Mouse (Mus musculus) lung, embryonic 14.5 days (tissue): ENCODE data around the gene March6. TPM values are rescaled to one million over a fixed set of nuclear protein-coding genes. Genes with fewer than 3 reads are reported as not detected.

Source experiments
- ATAC-seq: fragments of 200-750 bp; cut with Nextera tagmentation; 2 replicates; pipeline ENCODE4 v1.8.0; 2017; ENCODE audit warnings: mild to moderate bottlenecking, moderate TSS enrichment, moderate library complexity; ENCODE audit not compliant: insufficient read depth
- DNase-seq: peaks from one replicate; pipeline ENCODE4 v3.0.0-alpha.2; 2015
- H3K27ac ChIP-seq: fragments of 300-500 bp; sonication (generic); 2 replicates; pipeline ENCODE4 v1.5.1; 2014; ENCODE audit warnings: low read depth, mild to moderate bottlenecking, moderate library complexity
- H3K27me3 ChIP-seq: fragments of 300-500 bp; sonication (generic); 2 replicates; pipeline ENCODE4 v1.6.1; 2014; ENCODE audit warnings: low read length, control low read depth; ENCODE audit not compliant: insufficient read depth
- H3K36me3 ChIP-seq: fragments of 300-500 bp; sonication (generic); 2 replicates; pipeline ENCODE4 v1.6.1; 2014; ENCODE audit warnings: control low read depth; ENCODE audit not compliant: insufficient read depth
- H3K4me1 ChIP-seq: fragments of 300-500 bp; sonication (generic); 2 replicates; pipeline ENCODE4 v1.6.1; 2014; ENCODE audit warnings: antibody characterized with exemption, control low read depth; ENCODE audit not compliant: insufficient read depth
- H3K4me2 ChIP-seq: fragments of 300-500 bp; sonication (generic); 2 replicates; pipeline ENCODE4 v1.6.1; 2014; ENCODE audit warnings: mild to moderate bottlenecking
- H3K4me3 ChIP-seq: fragments of 300-500 bp; sonication (generic); 2 replicates; pipeline ENCODE4 v1.5.1; 2014; ENCODE audit warnings: low read depth, low read length
- H3K9ac ChIP-seq: fragments of 300-500 bp; sonication (generic); 2 replicates; pipeline ENCODE4 v1.6.1; 2014
- H3K9me3 ChIP-seq: fragments of 300-500 bp; sonication (generic); 2 replicates; pipeline ENCODE4 v1.6.1; 2016; ENCODE audit warnings: low read depth, low read length, control low read depth
- CTCF ChIP-seq: IDR thresholded peaks from 2 replicates; pipeline ENCODE4 v1.5.1; 2016; ENCODE audit warnings: antibody characterized with exemption, low read depth
- WGBS: fragments of 180-500 bp; shearing (Covaris S2); extraction: QIAGEN DNeasy Blood & Tissue Kit; methylation state at CpG from one replicate; pipeline ENCODE4 v1.1.7; 2014; 5-methylcytosine and 5-hydroxymethylcytosine counted together
- polyA plus RNA-seq: library from polyadenylated mRNA; unstranded; fragments of >200 nt; fragmentation: Nextera tagmentation; extraction: Ambion mirVana; gene quantifications from 2 replicates; pipeline ENCODE4 v1.2.1, GENCODE M21; 2014

The March6 gene
- polyA plus RNA-seq = 35.7 and 37.0 TPM in 2 replicates

- DNase-seq (peak; percentile 95), ATAC-seq (peak; percentile 91)
- H3K4me3 ChIP-seq = peak within 1 kb of the TSS; percentile 91
- no peak for TF ChIP-seq CTCF
- no peaks in the 10 kb centered on the region for H3K27me3 ChIP-seq
- peak within 1 kb of the TSS; percentile 90 for H3K4me2 ChIP-seq
- peak within 1 kb of the TSS; percentile 93 for H3K9ac ChIP-seq
- WGBS = under 1% methylated on average over 98 of the region's 132 CpGs
- H3K36me3 ChIP-seq = no peaks in the 10 kb centered on the region
- H3K27ac ChIP-seq = peak within 1 kb of the TSS; percentile 97
- H3K9me3 ChIP-seq = no peaks in the 10 kb centered on the region; the same call in 1 of the 2 replicates
- peaks cover 8% of the 10 kb centered on the region; the same call in 1 of the 2 replicates for H3K4me1 ChIP-seq
These were observed at the start of gene March6 for GRCm38 (mm10) chr15:31530659-31531445. Gene March6, minus strand, starts transcription at chr15:31531053.

- H3K4me3 ChIP-seq = no peak overlapping the region
- no peak overlapping the region for H3K9ac ChIP-seq
- no peaks in the 10 kb centered on the region for H3K36me3 ChIP-seq
- no peaks in the 10 kb centered on the region for H3K27me3 ChIP-seq
- H3K27ac ChIP-seq = no peak overlapping the region
- no peak overlapping the region for H3K4me2 ChIP-seq
- no peaks in the 10 kb centered on the region for H3K9me3 ChIP-seq
- TF ChIP-seq CTCF = no peak
- DNase-seq = no peak
- 64% methylated on average over 5 of the region's 5 CpGs for WGBS
- ATAC-seq = no peak
- H3K4me1 ChIP-seq = no peaks in the 10 kb centered on the region
These were observed 45.2 kb upstream of the March6 start for GRCm38 (mm10) chr15:31576076-31576475.

- Histone ChIP-seq H3K27ac (no peak overlapping the region), H3K27me3 (no peaks in the 10 kb centered on the region), H3K4me3 (no peak overlapping the region), H3K36me3 (no peaks in the 10 kb centered on the region), H3K4me2 (no peak overlapping the region), H3K9ac (no peak overlapping the region), H3K9me3 (no peaks in the 10 kb centered on the region), H3K4me1 (peaks cover 2% of the 10 kb centered on the region; the same call in 1 of the 2 replicates)
- no peak for TF ChIP-seq CTCF
- ATAC-seq (no peak), DNase-seq (no peak)
These were observed 42.8 kb upstream of the March6 start for GRCm38 (mm10) chr15:31573692-31574091.

- no peak overlapping the region for H3K4me3 ChIP-seq
- no peaks in the 10 kb centered on the region for H3K36me3 ChIP-seq
- DNase-seq = no peak
- TF ChIP-seq CTCF = no peak
- H3K4me1 ChIP-seq = peaks cover 6% of the 10 kb centered on the region; the same call in 1 of the 2 replicates
- H3K4me2 ChIP-seq = no peak overlapping the region
- H3K27ac ChIP-seq = no peak overlapping the region
- 70% methylated on average over 4 of the region's 4 CpGs for WGBS
- no peaks in the 10 kb centered on the region for H3K9me3 ChIP-seq
- H3K9ac ChIP-seq = no peak overlapping the region
- no peaks in the 10 kb centered on the region for H3K27me3 ChIP-seq
- no peak for ATAC-seq
These were observed 42.4 kb upstream of the March6 start for GRCm38 (mm10) chr15:31573287-31573686.

- Histone ChIP-seq H3K9me3 (no peaks in the 10 kb centered on the region), H3K36me3 (no peaks in the 10 kb centered on the region), H3K9ac (no peak overlapping the region), H3K4me1 (peaks cover 10% of the 10 kb centered on the region; the same call in 1 of the 2 replicates), H3K4me3 (no peak overlapping the region), H3K27me3 (no peaks in the 10 kb centered on the region), H3K4me2 (no peak overlapping the region), H3K27ac (no peak overlapping the region)
- no peak for ATAC-seq
- DNase-seq = no peak
- 76% methylated on average over 16 of the region's 16 CpGs for WGBS
- no peak for TF ChIP-seq CTCF
These were observed 41.3 kb upstream of the March6 start for GRCm38 (mm10) chr15:31571906-31572722.

GRCm38 (mm10) chr15:31570959-31571358 is 40.1 kb upstream of the March6 start:
- peaks cover 10% of the 10 kb centered on the region; the same call in 1 of the 2 replicates for H3K4me1 ChIP-seq
- DNase-seq (no peak), ATAC-seq (no peak)
- H3K9ac ChIP-seq = no peak overlapping the region
- H3K4me3 ChIP-seq = no peak overlapping the region
- H3K27me3 ChIP-seq = no peaks in the 10 kb centered on the region
- H3K27ac ChIP-seq = no peak overlapping the region
- WGBS = 88% methylated on average over 8 of the region's 8 CpGs
- no peak overlapping the region for H3K4me2 ChIP-seq
- TF ChIP-seq CTCF = no peak
- no peaks in the 10 kb centered on the region for H3K9me3 ChIP-seq
- H3K36me3 ChIP-seq = no peaks in the 10 kb centered on the region
